Mouse (Mus musculus) megakaryocyte, embryonic 14.5 days (primary cell): ENCODE data around the gene Erlin1. TPM values are rescaled to one million over a fixed set of nuclear protein-coding genes. Genes with fewer than 3 reads are reported as not detected.

Experiments used
- H3K27me3 ChIP-seq: replicated peaks from 2 replicates; pipeline ENCODE3; 2012; ENCODE audit warnings: inconsistent platforms
- H3K36me3 ChIP-seq: replicated peaks from 2 replicates; pipeline ENCODE3; 2012; ENCODE audit warnings: low read length, inconsistent platforms, mixed read lengths
- H3K4me1 ChIP-seq: 2 replicates; pipeline ENCODE4 v1.6.1; 2012; ENCODE audit warnings: inconsistent platforms
- H3K4me3 ChIP-seq: replicated peaks from 2 replicates; pipeline ENCODE3; 2012; ENCODE audit warnings: moderate library complexity, mild to moderate bottlenecking, inconsistent platforms
- H3K9me3 ChIP-seq: 2 replicates; pipeline ENCODE4 v1.6.1; 2012; ENCODE audit warnings: inconsistent platforms
- FLI1 ChIP-seq: IDR thresholded peaks from 2 replicates; pipeline ENCODE4 v1.6.1; 2012; ENCODE audit warnings: low read length, inconsistent platforms, mixed read lengths
- GATA1 ChIP-seq: IDR thresholded peaks from 3 replicates; pipeline ENCODE4 v1.6.1; 2012; ENCODE audit warnings: mixed read lengths, low read length, inconsistent platforms, borderline replicate concordance
- polyA plus RNA-seq: library from polyadenylated mRNA; stranded (reverse); fragments of >175 nt; gene quantifications from 2 replicates; pipeline ENCODE4 v1.2.3, GENCODE M21; 2012; ENCODE audit warnings: low replicate concordance; ENCODE audit not compliant: insufficient read depth

Erlin1 gene
- polyA plus RNA-seq: 2.2 TPM in 1 of 2 replicates, not detected in the other

DNA sequence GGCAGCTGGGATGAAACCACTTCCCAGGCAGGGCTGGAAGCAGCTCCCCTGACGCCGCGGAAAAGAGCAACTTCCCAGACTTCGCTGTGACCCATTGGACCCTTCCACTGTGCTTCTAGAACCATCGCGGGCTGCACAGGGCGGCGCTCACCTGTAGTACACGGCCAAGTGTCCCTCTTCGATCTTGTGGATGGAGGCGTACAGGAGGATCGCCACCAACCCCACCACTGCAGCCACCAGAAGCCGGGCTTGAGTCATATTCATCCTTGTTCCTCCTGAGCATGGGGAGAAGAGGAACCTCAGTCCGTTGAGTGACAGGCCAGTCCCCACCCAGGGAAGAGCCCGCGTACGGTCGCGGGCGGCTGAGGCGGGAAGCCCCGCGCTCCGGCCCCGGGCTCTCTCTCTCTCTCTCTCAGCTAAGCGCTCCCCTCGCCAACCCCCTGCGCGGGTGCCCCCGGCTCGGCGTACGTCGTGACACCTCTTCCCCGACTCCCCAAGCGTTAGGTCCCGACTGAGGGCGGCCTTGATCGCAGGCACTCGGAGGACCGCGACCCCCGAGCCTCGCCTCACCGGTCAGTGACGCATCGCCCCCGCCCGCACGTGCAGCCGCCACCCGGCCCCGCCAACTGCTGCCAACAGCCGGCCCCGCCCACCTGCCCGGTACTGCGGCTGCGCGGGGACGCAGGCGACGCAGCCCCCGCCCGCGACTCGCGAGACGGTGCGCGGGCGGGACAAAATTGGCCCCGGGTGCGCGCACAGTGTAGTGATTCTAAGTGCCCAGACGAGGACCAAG is at the start of gene Erlin1:
Gene Erlin1 (minus strand): TSS at position 665 of the 793 bp plus-strand sequence.
- Histone ChIP-seq H3K9me3 (no peaks in the 10 kb centered on the region), H3K36me3 (peaks cover 57% of the 10 kb centered on the region), H3K27me3 (no peaks in the 10 kb centered on the region), H3K4me1 (peaks cover 42% of the 10 kb centered on the region), H3K4me3 (peak within 1 kb of the TSS; percentile 98)
- TF ChIP-seq GATA1: no peak
- no peak for TF ChIP-seq FLI1

DNA sequence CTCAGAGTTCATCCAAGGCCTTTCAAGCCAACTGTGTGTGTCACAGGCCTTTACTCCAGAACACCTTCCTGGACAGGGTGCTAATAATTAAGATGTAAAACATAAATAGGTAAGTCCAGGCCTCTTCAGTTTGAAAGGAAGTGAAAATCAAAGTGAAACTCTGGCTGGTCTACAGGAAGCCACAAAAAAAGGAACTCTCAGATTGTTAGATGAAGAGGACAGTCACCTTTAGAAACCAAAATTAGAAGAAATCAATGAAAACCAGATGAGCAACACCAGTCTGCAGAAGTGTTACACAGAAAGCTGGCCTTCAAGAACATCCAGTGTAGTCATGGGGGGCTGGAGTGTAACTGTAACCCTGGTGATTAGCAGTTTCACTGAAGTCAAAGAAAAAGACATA is 48.2 kb upstream of the Erlin1 start:
- no peak for TF ChIP-seq GATA1
- H3K27me3 ChIP-seq: no peaks in the 10 kb centered on the region
- peaks cover 4% of the 10 kb centered on the region; the same call in 1 of the 2 replicates for H3K4me1 ChIP-seq
- H3K9me3 ChIP-seq: no peaks in the 10 kb centered on the region
- H3K36me3 ChIP-seq: peaks cover 96% of the 10 kb centered on the region
- H3K4me3 ChIP-seq: no peak overlapping the region

DNA sequence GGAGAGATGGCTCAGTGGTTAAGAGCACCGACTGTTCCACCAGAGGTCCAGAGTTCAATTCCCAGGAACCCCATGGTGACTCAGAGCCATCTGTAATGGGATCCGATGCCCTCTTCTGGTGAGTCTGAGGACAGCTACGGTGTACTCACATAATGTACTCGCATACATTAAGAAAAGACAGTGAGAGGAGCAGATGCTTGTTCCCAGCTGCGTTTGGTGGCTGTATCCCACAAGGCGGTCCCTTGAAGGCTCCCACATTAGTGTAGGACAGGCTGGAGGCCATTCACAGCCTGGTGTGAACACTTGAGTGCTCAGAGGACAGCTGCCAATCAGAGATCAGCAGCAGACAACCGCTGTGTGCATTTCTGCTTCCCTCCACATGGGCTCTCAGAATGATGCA is 42.1 kb upstream of the Erlin1 start:
- no peak overlapping the region for H3K4me3 ChIP-seq
- H3K36me3 ChIP-seq: peaks cover 73% of the 10 kb centered on the region
- H3K4me1 ChIP-seq: peaks cover 26% of the 10 kb centered on the region
- no peaks in the 10 kb centered on the region for H3K27me3 ChIP-seq
- no peaks in the 10 kb centered on the region for H3K9me3 ChIP-seq
- TF ChIP-seq FLI1 (no peak), GATA1 (no peak)

DNA sequence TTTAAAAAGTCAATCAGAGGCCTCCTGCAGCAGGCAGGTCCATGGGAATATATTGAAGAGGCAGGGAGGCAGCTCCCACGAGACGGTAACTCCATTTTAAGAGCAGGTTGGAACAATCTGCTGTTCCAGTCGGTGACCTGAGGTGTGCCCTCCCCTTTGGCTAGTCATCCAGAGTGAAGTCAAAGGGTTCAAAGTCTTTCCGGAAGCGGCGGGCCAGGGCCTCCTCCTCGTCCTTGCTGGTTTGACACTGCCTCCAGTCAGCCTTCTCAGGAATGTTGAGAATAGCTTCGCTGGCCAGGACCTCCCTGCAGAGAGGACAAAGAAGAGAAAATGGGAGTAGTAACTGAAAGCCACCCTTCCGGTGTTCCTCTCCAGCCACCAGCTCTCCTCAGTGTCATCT is 40.8 kb upstream of the Erlin1 start:
- Histone ChIP-seq H3K27me3 (no peaks in the 10 kb centered on the region), H3K36me3 (peaks cover 62% of the 10 kb centered on the region), H3K9me3 (no peaks in the 10 kb centered on the region), H3K4me1 (peaks cover 36% of the 10 kb centered on the region), H3K4me3 (no peak overlapping the region)
- TF ChIP-seq FLI1: no peak
- TF ChIP-seq GATA1: no peak

DNA sequence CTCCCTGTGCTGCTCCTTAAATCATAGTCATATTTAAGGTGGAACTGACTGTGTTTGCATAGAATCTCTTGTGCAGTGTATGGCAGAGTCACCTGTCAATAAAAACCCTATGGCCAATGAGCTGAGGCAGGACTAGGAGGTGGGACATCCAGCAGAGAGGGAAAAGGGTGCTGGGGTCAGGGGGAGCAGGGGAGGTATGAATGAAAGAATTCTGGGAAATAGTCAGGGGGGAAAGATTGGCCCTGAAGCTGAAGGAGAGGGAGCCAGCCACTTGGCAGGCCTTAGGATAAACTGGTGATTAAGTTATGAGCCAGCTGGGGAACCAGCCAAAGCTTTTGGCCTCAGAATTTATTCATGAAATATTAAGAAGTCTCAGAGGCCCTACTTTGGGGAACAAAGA is 39.4 kb upstream of the Erlin1 start:
- peak overlapping the region; percentile 54 for H3K4me3 ChIP-seq
- H3K4me1 ChIP-seq: peaks cover 50% of the 10 kb centered on the region
- H3K9me3 ChIP-seq: no peaks in the 10 kb centered on the region
- H3K27me3 ChIP-seq: no peaks in the 10 kb centered on the region
- no peak for TF ChIP-seq FLI1
- TF ChIP-seq GATA1: no peak
- peaks cover 49% of the 10 kb centered on the region for H3K36me3 ChIP-seq

DNA sequence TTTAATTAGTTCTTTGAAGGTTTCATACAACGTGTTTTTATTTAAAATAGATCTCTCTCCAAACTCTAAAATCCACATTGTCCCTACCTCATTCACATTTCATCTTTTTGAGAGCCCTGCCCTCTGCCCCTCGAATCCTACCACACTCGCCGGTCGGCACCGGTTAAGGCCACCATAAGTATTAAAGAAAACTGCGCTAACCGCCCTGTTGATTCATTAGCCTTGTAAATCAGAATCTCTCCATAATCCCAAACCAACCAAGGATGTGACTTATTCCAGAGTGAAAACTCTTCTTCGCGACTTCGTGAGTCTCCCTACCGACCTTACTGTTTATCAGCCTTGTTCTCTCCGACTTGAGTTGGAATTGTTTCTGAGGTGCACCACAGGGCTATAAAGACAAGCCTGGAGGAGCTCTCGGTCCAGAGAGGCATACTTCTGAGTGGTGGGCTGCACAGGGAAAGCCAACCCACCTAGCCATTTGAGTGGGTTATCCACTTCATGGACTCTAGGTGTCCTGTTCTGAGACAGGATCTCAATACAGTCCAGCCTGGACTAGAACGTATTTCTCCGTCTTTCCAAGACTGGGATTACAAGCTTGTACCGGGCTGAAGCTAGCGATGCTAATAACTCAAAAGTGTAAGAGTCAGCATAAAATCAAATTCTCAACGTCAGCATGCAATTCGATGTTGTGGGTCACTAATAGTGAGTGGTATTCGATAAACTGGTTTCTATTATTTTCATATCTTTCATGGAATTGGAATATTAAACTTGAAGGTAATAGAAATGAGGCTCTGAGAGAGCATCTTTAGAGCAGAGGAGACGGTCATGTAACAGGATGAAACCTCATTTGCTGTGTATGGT is 38.3 kb upstream of the Erlin1 start:
- H3K36me3 ChIP-seq: peaks cover 44% of the 10 kb centered on the region
- H3K27me3 ChIP-seq: no peaks in the 10 kb centered on the region
- TF ChIP-seq GATA1 (no peak), FLI1 (no peak)
- H3K4me3 ChIP-seq: peak overlapping the region; percentile 100
- no peaks in the 10 kb centered on the region for H3K9me3 ChIP-seq
- peaks cover 57% of the 10 kb centered on the region for H3K4me1 ChIP-seq

DNA sequence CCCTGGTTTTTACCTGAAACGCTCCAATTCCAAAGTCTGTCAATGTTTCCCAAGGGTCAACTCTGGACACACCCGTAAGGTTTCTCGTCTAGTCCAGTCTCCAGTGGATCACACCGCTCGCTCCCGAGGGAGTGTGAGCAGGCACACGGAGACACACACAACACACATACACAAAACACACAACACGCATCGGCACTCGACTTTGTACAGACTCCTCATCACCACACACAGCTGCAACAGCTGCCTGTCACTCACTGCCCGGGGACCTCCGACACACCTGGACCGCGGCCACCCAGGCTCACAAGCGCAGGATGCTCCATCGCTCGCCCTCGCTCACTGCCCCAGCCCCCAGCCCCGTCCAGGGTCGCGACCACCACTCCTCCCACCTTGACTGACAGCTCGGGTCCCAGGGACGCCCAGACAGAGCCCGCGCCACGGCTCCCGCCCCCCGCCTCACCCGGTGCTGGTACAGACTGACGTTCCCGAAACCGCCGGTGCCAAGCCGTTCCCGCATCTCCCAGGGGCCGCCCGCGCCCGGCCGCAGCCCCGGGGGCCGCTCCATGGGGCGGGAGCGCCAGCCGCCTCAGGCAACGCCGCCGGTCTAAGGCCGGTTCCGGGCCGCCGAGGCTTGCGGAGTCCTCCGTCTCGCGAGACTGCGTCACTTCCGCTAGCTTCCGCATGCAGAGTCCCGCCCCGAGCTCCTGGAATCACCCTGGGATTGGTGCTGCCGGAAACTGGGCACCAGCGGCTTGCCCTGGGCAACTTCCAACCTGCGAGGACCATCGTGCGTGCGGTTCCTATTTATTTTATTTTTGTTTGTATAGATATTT is 37.5 kb upstream of the Erlin1 start, which contains the start of gene Chuk:
Gene Chuk (minus strand): TSS at position 650 of the 830 bp plus-strand sequence.
- no peak for TF ChIP-seq FLI1
- TF ChIP-seq GATA1: no peak

DNA sequence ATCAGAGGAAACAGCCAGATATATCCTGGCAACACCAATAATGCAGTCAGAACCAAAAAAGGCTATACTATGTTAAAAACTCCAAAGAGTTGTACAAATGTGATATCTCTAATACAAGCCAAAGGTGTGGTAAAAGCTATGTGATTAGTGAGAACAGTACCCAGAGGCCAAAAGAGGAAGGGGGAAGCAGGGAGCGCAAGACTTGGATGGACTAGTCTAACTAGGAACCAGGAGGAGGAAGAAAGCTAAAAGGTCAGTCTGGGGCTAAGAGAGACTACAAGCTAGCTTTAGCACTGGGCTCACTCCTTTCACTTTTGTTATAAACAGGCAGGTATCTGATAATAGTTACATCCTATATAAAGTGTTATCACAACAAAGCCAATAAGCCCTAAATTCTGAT is 34.8 kb upstream of the Erlin1 start:
- Histone ChIP-seq H3K9me3 (no peaks in the 10 kb centered on the region), H3K4me3 (peak overlapping the region; percentile 26), H3K4me1 (peaks cover 67% of the 10 kb centered on the region), H3K27me3 (no peaks in the 10 kb centered on the region), H3K36me3 (peaks cover 38% of the 10 kb centered on the region)
- TF ChIP-seq FLI1 (no peak), GATA1 (no peak)

More for the DNA sequence above, 37.5 kb upstream of the Erlin1 start, which contains the start of gene Chuk:
- H3K4me3 ChIP-seq: peak within 1 kb of the TSS; percentile 100
- no peaks in the 10 kb centered on the region for H3K9me3 ChIP-seq
- H3K27me3 ChIP-seq: no peaks in the 10 kb centered on the region
- peaks cover 63% of the 10 kb centered on the region for H3K4me1 ChIP-seq
- H3K36me3 ChIP-seq: peaks cover 40% of the 10 kb centered on the region

DNA sequence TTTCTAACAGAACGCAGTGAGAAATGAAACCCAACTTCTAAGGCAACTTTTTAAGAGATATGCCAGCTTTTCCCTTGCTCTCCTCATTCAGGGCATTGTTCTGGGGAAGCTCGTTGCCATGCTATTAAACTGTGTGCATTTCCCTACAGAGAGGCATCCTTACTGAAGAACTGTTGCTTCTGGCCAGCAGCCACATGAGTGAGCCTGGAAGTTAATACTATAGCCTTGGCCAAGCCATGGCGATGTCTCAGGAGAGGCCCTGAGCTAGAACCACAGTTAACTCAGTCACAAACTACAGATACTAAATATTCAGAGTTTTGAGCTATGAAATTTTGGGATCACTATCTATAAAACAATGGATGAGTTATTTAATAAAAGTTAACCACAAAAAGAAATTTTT is 33.4 kb upstream of the Erlin1 start:
- H3K4me1 ChIP-seq: peaks cover 54% of the 10 kb centered on the region
- TF ChIP-seq FLI1 (no peak), GATA1 (no peak)
- H3K9me3 ChIP-seq: no peaks in the 10 kb centered on the region
- H3K27me3 ChIP-seq: no peaks in the 10 kb centered on the region
- H3K36me3 ChIP-seq: peaks cover 50% of the 10 kb centered on the region
- H3K4me3 ChIP-seq: peak overlapping the region; percentile 56
